Mouse (Mus musculus) heart, adult 2 months (tissue): ENCODE data around the gene Chic1.

Experiments used
- CTCF ChIP-seq: fragments of 200-600 bp; IDR thresholded peaks from 2 replicates; pipeline ENCODE4 v1.8.1; 2022; ENCODE audit warnings: antibody characterized with exemption, mild to moderate bottlenecking, moderate library complexity
- POLR2A ChIP-seq: fragments of 200-500 bp; IDR thresholded peaks from 2 replicates; pipeline ENCODE4 v1.6.1; 2011; ENCODE audit warnings: mild to moderate bottlenecking, low read depth, low read length, control low read depth; ENCODE audit not compliant: insufficient read depth

- TF ChIP-seq CTCF (no peak), POLR2A (no peak)
Observed at GRCm38 (mm10) chrX:103329386-103329785, 26.9 kb upstream of the Chic1 start.
